Mouse (Mus musculus): ENCODE data around the gene Gbf1.
A peak's percentile ranks its signal among the peaks of the same experiment; 100 is the strongest.

Gene Gbf1

DNA sequence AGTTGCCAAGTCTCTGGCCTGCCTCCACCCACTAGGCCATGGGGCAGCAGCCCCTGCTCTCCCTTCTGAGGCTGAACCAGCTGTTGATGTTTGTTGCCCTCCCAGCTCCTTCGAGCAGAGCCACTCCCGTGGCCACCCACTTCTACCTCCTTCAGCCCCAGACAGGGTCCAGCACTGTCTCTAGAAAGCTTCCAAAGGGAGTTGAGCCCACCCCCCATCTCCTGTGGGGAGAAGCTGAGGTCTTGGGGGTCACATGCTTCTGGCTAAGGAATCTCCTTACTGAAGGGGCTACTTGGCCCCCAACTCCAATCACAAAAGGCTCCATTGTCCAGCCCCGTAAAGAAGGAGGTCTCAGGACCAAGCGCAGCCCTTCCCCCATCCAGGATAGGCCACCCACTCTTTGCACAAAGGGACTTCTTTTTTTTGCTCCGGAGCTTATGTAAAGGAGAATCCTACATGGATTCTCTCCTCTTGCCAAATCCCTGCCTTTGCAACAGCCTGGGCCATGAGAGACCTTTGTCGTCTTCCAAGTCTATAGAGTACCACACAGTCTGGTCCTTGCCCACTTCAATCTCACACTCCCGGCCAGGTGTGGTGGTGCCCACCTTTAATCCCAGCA is 180.5 kb downstream of the Gbf1 start:
- DNase-seq: peak; percentile 19

GRCm38 (mm10) chr19:46333906-46334305 is 181.6 kb downstream of the Gbf1 start:
- no peak for DNase-seq
